Mouse (Mus musculus) limb, embryonic 14.5 days (tissue): ENCODE measurements at regions not wholly inside any gene's neighbourhood (a gene's known extent, or its start where the extent isn't known, plus 50 kb on each side); places are given as distances from the start of the nearest gene placed in this dataset.

Experiments
- ATAC-seq: fragments of 200-750 bp; cut with Nextera tagmentation; 2 replicates; pipeline ENCODE4 v1.8.0; 2017; ENCODE audit warnings: low read depth, moderate number of reproducible peaks, moderate TSS enrichment; ENCODE audit not compliant: low FRiP score
- DNase-seq: peaks from one replicate; pipeline ENCODE4 v3.0.0-alpha.2; 2015; ENCODE audit warnings: low spot score
- H3K27ac ChIP-seq: fragments of 300-500 bp; sonication (generic); replicated peaks from 2 replicates; pipeline ENCODE4 v1.5.1; 2014; ENCODE audit warnings: low read depth, mild to moderate bottlenecking, low read length, moderate library complexity, mixed read lengths
- H3K27me3 ChIP-seq: fragments of 300-500 bp; sonication (generic); 2 replicates; pipeline ENCODE4 v1.6.1; 2014; ENCODE audit warnings: low read length, mixed read lengths; ENCODE audit not compliant: control insufficient read depth, insufficient read depth
- H3K36me3 ChIP-seq: fragments of 300-500 bp; sonication (generic); 2 replicates; pipeline ENCODE4 v1.6.1; 2014; ENCODE audit warnings: mild to moderate bottlenecking, low read length, moderate library complexity, mixed read lengths; ENCODE audit not compliant: control insufficient read depth, insufficient read depth
- H3K4me1 ChIP-seq: fragments of 300-500 bp; sonication (generic); 2 replicates; pipeline ENCODE4 v1.6.1; 2014; ENCODE audit warnings: antibody characterized with exemption, low read length, mixed read lengths; ENCODE audit not compliant: control insufficient read depth, insufficient read depth
- H3K4me2 ChIP-seq: fragments of 300-500 bp; sonication (generic); replicated peaks from 2 replicates; pipeline ENCODE4 v1.6.1; 2014; ENCODE audit warnings: low read depth, mild to moderate bottlenecking, low read length, moderate library complexity; ENCODE audit not compliant: severe bottlenecking
- H3K4me3 ChIP-seq: fragments of 300-500 bp; sonication (generic); replicated peaks from 2 replicates; pipeline ENCODE4 v1.5.1; 2014; ENCODE audit warnings: low read length
- H3K9ac ChIP-seq: fragments of 300-500 bp; sonication (generic); 2 replicates; pipeline ENCODE4 v1.6.1; 2014; ENCODE audit warnings: mild to moderate bottlenecking, low read depth, low read length, moderate library complexity; ENCODE audit not compliant: severe bottlenecking
- H3K9me3 ChIP-seq: fragments of 300-500 bp; sonication (generic); 2 replicates; pipeline ENCODE4 v1.6.1; 2016; ENCODE audit warnings: low read length; ENCODE audit not compliant: control insufficient read depth
- POLR2A ChIP-seq: fragments of 200-500 bp; IDR thresholded peaks from 2 replicates; pipeline ENCODE4 v1.8.0; 2012; ENCODE audit warnings: inconsistent platforms, mild to moderate bottlenecking, moderate library complexity, borderline replicate concordance; ENCODE audit not compliant: insufficient read depth, insufficient read length; ENCODE audit errors: extremely low read depth
- WGBS: fragments of 180-500 bp; shearing (Covaris S2); extraction: QIAGEN DNeasy Blood & Tissue Kit; methylation state at CpG from one replicate; pipeline ENCODE4 v1.1.7; 2014; 5-methylcytosine and 5-hydroxymethylcytosine counted together

DNA sequence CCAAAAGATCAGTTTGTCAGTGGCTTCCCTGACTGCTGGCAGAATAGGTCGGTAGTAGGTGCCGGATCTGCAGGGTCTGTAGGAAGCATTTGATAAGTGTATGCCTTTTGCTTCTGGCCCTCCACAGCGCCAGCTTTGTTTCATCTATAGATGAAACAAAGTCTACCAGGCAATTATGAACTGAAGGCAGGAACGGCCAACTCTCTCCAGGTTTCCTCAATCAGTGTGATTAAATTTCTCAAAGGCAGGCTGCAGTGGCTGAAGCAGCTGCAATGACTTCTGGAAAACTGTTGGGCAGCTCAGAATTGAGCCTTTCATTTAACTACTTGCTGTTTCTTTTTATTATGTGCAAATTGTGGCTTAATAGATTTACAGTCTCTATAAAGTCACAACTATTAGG, 1526.1 kb downstream of the 4930444P10Rik start:
- Histone ChIP-seq H3K27me3 (0 out of 2 replicates have a peak, but pooled peaks cover 10% of the 10 kb centered on the region), H3K4me1 (peaks cover 2% of the 10 kb centered on the region; the same call in 1 of the 2 replicates), H3K36me3 (no peaks in the 10 kb centered on the region), H3K4me2 (no peak overlapping the region), H3K9me3 (no peaks in the 10 kb centered on the region), H3K4me3 (no peak overlapping the region), H3K9ac (no peak overlapping the region), H3K27ac (no peak overlapping the region)
- no peak for TF ChIP-seq POLR2A
- ATAC-seq: no peak
- no peak for DNase-seq
- 10% methylated on average over 4 of the region's 4 CpGs for WGBS

DNA sequence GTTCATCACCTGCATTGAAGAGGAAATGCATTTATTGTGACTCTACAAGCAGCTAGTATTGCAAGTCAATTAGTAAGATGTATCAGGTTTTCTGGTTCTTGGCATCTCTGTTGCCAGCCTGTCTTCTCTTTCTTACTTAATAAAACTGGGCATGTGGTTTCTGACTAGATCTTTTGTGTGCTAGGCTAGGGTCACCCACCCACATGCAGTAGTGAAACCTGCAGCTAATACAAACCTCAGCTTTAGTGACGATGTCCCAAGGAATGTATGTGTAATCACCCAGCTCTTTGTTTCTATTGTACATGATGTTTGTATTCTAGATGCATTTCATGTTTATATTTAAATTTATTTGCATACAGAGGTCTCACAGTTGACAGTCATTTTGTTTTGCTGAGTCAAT, 1526.7 kb downstream of the 4930444P10Rik start:
- H3K4me1 ChIP-seq: peaks cover 2% of the 10 kb centered on the region; the same call in 1 of the 2 replicates
- H3K9me3 ChIP-seq: no peaks in the 10 kb centered on the region
- ATAC-seq (no peak), DNase-seq (no peak)
- H3K36me3 ChIP-seq: no peaks in the 10 kb centered on the region
- H3K4me2 ChIP-seq: no peak overlapping the region
- 0 out of 2 replicates have a peak, but pooled peaks cover 8% of the 10 kb centered on the region for H3K27me3 ChIP-seq
- no peak overlapping the region for H3K4me3 ChIP-seq
- H3K9ac ChIP-seq: no peak overlapping the region
- H3K27ac ChIP-seq: no peak overlapping the region
- WGBS: 27% methylated on average over 1 of the region's 1 CpGs
- TF ChIP-seq POLR2A: no peak
